Mouse (Mus musculus): Measurements from ENCODE around the gene Gars.

Gene Gars

DNA sequence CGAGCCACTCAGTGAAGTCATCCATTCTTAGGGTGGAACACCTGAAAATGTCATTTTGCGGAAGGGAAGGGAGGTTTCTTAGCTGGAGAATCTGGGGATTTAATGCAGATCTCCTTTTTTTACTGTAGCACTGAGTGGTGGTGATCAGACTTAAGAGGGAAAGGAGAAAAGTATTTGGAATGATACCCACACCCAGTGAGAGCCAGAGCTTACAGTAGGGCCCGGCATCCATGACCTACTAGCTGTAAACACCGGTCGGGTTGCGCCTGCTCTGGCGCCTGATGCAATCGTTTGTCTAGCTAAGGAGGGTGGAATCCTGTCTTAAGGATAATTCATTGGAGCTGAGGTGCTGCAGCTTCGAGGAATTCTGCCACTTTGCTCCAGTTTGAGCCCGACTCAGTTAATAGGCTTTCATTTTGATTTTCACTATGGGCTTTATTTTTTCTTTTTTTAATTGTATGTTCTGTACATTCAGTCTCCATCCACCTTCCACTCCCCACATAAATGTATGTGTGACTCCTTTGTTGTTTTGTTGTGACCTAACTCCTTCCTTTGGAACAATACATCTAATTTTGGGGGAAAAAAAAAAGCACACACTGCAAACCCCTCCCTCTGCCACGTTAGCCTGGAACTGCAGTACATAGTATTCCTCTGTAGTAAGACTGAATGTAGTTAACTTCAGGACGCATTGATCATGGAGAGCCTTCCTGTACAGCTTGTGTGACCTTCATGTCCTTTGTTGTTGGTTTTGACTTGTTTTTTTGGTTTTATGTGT, 1.1 kb downstream of the Gars start:
- peak; percentile 8 to 20 for DNase-seq (ENCODE audit: low spot score in 2 of 2)

DNA sequence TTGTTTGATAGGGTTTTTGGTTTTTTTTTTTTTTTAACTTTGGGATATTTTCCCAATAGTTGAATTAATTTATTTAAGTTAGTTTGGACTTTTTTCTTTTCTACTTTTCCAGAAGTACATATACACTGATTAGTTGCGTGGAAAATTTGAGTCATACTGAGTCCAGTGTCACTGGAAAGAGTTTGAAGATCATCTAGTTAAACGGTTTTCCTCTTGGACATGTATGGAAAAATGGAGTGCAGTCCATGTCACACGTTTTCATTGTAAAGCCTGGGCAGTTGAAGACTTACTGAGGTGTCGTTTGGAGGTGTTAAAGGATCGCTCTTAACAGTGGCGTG, 1.6 kb downstream of the Gars start:
- no peak for DNase-seq (ENCODE audit: low spot score in 2 of 2)

DNA sequence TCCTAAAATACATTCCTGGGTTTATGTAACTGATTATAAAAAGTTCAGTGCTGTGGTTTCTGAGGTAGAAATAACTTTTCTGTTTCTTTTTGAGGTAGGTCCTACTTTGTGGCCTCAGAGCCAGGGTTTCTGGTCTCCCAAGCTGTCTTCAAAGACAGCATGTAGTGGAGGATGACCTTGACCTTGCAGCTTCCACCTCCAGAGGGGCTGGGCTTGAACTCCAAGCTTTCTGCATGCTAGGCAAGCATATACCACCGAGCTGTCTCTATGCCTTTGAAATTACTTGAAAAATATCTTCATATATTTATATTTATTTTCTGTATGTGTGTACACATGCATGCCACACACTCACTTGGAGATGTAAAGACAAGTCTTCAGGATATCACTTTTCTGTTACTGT, 2.2 kb downstream of the Gars start:
- DNase-seq (ENCODE audit: low spot score in 2 of 2) = no peak

DNA sequence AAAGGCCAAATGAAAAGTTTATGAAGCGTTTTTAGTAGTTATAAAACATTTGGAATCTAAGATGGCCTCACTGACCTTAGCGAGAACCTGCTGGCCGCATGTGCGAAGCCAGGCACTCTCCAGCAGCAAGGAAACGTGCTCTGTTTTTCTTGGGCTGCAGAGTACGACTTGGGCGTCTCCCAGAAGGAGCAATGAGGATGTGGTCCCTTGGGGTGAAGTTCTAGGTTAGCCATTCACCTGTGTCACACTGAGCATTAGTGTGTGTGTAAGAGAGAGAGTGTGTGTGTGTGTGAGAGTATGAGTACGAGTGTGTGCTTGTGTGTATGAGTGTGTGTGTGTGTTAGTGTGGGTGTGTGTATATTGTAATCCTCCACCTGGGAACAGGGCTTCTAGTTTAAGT, 5.4 kb downstream of the Gars start:
- no peak for DNase-seq (ENCODE audit: low spot score in 2 of 2)

DNA sequence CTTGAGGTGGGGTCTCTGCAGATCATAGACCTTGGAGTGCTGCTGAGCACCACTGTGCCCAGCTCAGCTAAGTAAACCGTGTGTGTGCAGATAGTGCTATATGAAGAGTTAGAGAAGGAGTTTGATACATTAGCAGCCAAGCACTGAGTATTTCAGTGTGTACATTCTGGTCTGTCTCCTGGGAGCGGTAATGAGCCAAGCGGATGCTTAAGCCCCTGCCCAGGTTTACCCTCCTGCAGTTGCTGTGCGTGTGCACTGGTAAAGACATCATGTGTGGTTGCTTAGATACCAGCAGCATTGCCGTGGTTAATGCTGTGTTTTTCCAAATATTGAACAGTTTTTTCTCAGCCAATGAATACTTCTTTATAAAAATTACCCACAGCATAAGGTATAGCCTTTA, 6.7 kb downstream of the Gars start:
- no peak for DNase-seq (ENCODE audit: low spot score in 2 of 2)

DNA sequence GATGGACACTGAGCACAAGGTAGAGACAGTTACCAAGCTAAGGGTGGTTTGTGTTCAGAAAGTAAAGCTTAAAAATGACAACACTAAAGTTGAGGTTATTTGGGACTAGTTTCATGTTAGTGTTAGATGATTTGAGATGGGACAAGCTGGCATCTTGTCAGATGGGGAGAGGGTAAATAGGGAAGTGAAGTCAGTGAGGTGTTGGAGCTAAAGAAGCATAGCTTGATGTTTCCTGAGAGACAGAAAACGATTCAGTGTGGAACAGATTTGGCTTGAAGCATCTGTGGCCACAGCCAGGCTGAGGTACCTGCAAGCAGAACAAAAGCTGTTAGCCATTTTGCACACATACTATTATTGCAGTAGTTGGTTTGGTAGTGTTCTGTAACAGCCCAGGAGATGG, 7.5 kb downstream of the Gars start:
- DNase-seq (ENCODE audit: low spot score in 2 of 2) = no peak

DNA sequence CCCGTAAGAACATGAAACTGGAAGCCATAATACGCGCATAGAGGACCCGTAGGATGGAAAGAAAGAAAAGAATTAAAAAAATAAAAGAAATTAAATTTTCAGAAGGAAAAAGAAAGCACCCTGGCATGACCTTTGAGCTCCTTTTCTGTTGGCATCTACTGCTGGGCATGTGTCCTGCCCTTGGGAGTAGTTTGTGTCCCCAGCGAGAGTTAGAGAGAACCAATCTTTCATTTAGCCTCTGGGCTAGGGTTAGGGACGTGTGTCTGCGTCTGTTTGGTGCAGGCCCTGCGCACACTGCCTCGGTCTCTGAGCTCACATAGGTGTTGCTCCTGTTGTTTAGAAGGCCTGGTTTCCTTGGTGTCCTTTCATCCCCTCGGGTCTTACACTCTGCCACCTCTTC, 11.4 kb downstream of the Gars start:
- DNase-seq (ENCODE audit: low spot score in 2 of 2) = no peak

DNA sequence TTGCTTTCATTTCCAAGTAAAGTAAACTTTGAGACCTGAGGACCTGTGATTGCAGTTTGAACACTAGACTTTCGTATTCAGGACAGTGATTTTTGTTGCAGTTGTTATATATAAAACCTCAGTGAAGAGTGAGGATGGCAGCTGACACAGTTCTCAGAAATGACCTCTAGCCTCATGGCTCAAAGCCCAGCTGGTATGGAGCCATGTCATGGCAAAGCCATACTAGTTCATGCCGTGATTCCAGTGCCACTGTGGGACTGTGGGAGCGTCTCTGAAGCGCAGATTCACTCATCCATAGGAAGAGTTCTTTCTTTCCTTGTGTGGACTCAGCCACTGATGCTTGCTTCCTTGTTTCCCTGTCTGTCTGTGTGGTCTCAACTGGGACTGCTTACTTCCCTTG, 16.7 kb downstream of the Gars start:
- DNase-seq (ENCODE audit: low spot score in 2 of 2) = no peak

DNA sequence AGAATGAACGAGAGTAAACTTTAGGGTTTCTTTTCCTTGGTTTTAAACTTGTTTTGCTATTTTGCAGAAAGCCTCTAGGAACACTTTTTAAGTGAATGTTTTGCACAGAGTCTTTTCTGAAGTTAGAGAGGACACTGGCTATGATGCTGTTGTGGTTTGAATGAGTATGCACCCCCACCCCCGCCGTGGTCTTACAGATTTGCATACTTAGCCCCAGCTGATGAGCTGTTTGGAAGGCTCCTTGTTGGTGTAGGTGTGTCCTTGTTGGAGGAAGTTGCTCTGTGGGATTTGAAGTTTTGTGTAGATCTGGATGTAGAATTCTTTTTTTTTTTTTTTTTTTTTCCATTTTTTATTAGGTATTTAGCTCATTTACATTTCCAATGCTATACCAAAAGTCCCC, 19.6 kb downstream of the Gars start:
- DNase-seq (ENCODE audit: low spot score in 2 of 2) = no peak

DNA sequence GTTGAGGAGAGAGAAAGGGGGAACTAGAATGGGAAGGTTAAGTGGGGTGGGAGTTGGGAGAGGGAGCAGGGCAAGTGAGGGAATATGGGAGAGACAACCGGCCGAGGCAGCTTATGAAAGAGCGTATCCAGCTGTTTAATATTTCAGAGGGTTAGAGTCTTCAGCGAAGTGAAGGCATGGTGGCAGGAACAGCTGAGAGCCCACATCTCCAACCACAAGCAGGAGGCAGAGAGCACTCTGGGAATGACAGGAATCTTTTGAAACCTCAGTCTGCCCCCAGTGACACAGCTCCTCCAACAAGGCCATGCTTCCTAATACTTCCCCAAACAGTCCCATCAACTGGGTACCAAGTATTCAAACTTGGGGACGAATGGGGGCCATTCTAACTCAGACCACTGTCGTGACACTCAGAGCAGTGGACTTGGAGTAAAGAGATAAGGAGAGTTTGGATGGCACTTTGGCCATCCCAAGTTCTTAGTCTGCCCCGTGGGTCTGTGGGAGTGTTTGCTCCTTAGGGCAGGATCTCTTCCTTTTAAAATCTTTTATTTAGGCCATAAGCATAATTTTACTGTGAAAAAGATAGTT, 22.5 kb downstream of the Gars start:
- DNase-seq (ENCODE audit: low spot score in 2 of 2) = no peak

DNA sequence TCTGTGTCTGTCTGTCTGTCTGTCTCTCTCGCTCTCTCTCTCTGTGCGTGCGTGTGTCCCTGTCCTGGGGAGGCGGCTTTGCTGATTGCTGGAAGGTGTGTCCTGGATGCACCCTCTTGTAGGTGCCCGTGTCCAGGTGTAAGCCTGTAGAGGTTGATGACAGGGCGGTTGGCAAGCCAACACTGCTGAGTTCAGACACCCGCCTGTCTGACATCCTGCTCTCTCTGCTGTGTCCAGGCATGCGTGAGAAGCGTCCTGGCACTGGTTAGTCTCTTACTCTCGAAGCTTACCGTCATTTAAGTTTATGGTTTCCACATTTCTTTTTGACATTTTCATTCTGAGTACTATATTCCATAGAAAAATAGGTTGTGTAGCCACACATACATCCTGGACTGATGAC, 23.5 kb downstream of the Gars start:
- no peak for DNase-seq (ENCODE audit: low spot score in 2 of 2)

DNA sequence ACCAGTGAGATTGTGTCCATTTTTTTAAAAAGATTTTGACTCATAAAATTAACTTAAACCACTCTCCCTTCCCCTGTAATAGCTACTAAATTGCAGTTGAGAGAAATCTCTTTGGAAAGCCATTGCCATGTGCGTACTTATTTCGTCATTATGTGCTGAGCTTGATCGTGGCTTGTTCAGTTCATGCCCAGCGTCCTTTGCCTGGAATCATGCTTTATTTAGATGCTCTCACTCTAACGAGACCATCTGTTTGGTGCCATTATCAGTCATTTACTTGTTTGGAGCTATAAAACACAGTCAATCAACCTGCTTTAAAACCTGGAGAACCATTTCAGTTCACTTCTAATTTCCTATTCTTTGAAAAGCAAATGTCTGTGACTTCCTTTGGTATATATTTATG, 24.4 kb downstream of the Gars start:
- no peak for DNase-seq (ENCODE audit: low spot score in 2 of 2)

DNA sequence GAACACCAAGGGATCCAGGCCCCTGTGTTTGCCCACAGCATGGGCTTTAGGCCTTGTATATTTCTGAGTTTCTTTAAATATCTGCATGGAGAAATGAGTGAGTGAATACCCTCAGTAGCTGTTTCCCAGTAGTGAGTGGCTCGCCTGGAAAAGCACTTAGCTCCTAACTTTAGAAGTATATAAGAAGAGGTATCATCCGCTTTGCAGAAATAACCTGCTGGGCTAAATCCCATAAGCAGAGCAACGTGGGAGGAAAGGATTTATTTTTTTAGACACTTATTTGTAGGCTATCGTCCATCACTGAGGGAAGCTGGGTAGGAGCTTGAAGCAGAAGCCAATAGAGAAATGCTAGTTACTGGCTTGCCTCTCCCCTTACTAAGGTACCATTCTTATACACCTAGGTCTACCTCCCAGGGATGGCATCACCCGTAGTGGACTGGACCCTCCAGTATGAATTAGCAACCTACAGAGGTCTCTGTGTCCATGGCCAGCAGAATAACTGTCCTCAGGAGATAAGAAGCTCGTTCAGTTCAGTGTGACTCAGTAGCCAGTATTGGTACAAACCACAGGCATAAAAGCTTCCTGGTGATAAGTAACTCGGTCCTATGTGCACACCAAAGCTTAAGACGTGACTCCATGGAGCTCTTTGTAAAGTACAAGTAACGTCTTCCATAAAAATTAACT, 26.1 kb downstream of the Gars start:
- DNase-seq (ENCODE audit: low spot score in 2 of 2) = no peak

DNA sequence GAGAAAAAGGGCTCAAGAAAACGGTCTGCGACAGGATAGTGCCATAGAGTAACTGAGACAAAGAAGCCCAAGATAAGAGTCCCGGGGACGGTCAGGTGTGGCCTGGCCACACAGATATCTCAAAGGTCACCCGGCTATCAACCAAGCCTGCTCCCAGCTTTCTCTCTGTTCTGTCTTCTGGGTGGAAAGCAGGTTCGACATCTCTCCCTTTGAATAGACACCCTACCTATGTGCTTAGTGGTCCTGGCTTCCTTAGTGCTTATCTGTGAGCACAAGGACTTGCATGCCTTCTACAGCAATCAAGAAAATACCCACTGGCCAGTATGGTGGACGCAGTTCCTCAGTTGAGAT, 26.6 kb downstream of the Gars start:
- DNase-seq (ENCODE audit: low spot score in 2 of 2) = no peak

DNA sequence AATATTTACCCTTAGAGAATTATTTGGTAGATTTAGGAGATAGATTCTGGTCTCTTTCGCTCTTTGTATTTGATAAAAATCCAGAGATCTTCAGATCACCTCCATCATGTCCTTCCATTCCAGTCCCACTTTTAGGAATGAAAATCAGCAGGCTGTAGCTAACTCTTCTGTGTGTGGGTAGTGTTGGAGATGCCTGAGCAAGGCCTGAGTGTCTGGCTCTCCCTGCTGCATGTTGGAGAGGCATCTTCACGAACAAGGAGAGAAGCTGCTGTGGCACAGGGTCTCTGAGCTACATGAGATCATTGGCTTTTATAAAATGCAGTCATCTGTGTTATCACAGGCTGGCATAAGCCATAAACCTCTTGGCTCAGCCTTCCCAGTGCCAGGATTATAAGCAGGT, 28.1 kb downstream of the Gars start:
- no peak for DNase-seq (ENCODE audit: low spot score in 2 of 2)

DNA sequence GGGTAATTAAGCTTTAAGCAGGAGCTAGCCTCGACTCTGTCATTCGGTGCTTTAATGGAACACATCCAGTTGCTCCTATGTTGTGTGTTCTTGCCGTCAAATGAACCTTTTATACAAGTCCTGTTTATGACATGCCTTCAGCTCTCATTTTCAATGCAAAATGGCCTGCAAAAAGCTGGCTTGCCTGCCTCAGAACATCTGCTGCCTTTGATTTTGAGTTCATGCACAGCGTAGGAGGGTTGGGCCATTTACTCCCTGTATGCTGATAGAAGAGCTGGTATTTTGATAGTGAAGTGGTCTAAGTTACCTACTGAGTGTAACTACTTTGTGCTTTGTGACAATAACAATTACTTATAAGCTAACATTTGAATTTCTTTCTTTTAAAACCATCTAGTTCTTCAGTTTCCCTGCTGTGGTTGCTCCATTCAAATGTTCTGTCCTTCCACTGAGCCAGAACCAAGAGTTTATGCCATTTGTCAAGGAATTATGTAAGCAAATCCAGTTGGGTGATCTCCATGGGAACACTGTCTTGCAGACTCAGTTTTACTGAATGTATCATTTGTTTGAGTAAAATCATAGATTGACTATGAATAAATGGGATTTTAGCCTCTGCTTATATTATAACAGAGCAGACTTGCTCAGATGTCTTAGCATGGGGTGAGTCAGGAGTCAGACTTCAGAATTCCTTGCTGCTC, 38.9 kb downstream of the Gars start:
- DNase-seq (ENCODE audit: low spot score in 2 of 2) = no peak

DNA sequence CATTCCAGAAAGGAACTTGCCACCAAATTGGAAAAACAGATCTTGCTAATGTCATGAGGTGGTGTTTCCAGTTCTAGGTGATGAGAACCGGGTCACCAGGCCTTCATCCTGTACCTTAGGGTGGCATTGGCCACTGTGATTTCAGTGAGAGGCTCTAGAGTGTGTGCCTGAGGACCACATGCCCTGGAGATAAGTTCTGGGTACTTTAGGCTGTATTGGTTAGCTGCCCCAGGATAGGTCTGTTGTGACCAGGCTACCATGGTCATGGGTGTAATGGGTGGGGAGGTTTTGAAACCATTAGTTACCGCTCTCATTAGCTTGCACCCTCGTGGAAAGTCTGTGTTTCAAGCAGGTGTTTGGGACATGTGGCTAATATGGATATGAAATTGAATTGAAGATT, 43.6 kb downstream of the Gars start:
- no peak for DNase-seq (ENCODE audit: low spot score in 2 of 2)

DNA sequence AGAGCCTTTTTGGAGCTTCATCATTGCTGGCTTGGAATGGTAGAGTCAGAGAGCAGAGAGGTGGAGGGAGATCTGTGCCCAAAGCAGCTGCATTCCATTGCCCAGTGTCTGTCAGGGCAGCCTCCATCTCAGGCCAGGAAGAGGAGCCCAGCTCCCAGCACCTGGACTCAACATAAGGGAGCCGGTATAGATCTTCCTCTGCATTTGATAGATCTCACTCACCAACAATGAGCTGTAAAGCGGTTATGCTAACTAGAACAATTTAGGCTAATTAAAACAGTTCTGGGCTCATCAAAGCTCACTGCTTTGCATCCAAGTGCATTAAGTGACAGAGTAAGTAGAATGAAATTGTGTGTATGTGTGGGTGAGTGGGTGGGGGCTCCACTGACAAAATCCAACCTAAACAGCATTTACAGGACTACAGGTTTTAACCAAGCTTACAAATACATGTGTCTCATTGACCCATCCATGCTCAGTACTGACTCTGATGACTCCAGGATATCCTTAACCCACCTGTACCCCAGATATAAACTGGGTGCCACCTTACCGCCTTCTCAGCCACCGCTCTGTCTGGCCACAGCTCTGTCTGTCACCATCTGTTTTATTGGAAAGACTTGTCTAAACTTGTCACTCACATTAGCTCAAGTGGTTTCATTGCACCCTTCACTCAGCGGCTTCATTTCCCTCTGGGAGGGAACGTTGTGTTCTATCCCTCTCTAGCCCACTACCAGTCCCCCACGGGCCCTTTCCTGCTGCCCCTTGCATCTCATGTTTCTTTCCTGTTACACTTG, 44.6 kb downstream of the Gars start:
- DNase-seq (ENCODE audit: low spot score in 2 of 2) = no peak

DNA sequence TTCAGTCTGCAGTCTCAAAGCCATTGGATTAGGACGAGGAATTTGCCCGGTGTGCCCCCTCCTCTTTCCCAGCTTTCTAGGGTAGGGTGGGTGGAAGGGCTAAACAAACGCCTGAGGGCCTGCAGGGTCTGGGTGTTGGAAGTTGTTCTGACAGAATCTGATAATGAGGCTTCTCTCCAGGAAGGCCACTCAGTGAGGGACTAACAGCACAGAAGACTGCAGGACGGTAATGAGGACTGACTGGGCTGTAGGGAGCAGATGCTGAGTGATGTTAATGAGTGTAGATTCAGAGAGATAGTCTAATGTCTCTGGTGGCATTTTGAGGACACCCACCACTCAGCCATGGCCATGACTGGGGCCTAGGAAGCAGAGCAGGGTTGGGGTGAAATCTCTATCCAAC, 49.5 kb downstream of the Gars start:
- DNase-seq (ENCODE audit: low spot score in 2 of 2) = no peak

DNA sequence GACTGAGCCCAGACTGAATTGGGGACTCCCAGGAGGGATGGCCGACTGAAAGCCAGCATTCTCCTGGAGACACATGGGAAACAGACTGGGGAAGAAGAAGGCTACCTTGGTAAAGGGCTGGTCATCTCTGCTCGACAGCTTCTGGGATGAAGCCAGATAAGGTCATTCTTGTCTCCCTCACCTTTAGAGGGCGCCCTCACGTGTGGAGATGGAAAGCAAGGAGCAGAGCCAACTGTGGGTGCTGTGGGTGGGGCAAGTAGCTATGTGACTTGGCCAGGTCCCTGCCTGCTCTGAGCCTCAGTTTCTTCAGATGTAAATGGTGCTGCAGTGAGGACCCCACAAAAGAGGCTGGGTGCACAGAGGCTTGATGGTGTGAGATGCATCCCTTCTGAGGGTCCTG, 52.8 kb downstream of the Gars start:
- DNase-seq (ENCODE audit: low spot score in 2 of 2) = no peak

DNA sequence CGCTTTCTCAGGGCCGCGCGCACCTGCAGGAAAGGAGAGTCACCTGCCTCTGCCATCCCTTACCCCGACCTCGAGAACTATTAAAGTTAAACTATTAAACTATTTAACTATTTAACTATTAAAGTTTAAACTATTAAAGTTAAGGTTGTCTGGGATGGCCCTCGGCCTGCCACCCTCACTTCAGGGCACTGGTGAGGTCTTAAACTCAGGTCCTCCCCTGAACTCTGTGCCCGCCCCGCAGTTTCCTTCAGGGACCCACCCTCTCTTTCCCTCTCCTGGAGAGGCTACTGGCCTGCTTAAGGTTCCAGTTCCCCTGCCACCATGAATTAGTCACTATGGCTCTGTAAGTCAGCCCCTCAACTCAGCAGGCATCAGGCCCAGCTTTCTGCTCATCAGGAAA, 53.6 kb downstream of the Gars start:
- no peak for DNase-seq (ENCODE audit: low spot score in 2 of 2)
